Mouse (Mus musculus) intestine, embryonic 16.5 days (tissue): ENCODE results near the gene Ehf. TPM values are rescaled to one million over a fixed set of nuclear protein-coding genes. Genes with fewer than 3 reads are reported as not detected.

Source experiments
- ATAC-seq: fragments of 200-750 bp; cut with Nextera tagmentation; 2 replicates; pipeline ENCODE4 v1.8.0; 2017; ENCODE audit warnings: moderate TSS enrichment, moderate library complexity
- H3K27ac ChIP-seq: fragments of 300-500 bp; sonication (generic); 2 replicates; pipeline ENCODE4 v1.5.1; 2014; ENCODE audit warnings: mild to moderate bottlenecking, low read length
- H3K27me3 ChIP-seq: fragments of 300-500 bp; sonication (generic); replicated peaks from 2 replicates; pipeline ENCODE4 v1.6.1; 2014; ENCODE audit warnings: low read length, control low read depth, mixed read lengths; ENCODE audit not compliant: control insufficient read depth, insufficient read depth
- H3K36me3 ChIP-seq: fragments of 300-500 bp; sonication (generic); 2 replicates; pipeline ENCODE4 v1.6.1; 2014; ENCODE audit warnings: low read length, control low read depth; ENCODE audit not compliant: control insufficient read depth, insufficient read depth
- H3K4me1 ChIP-seq: fragments of 300-500 bp; sonication (generic); 2 replicates; pipeline ENCODE4 v1.6.1; 2014; ENCODE audit warnings: low read length, control low read depth, mixed read lengths; ENCODE audit not compliant: control insufficient read depth, insufficient read depth
- H3K4me2 ChIP-seq: fragments of 300-500 bp; sonication (generic); 2 replicates; pipeline ENCODE4 v1.6.1; 2014; ENCODE audit warnings: low read depth, low read length, control low read depth
- H3K4me3 ChIP-seq: fragments of 300-500 bp; sonication (generic); 2 replicates; pipeline ENCODE4 v1.5.1; 2014; ENCODE audit warnings: mild to moderate bottlenecking, low read length
- H3K9ac ChIP-seq: fragments of 300-500 bp; sonication (generic); 2 replicates; pipeline ENCODE4 v1.6.1; 2014; ENCODE audit warnings: low read depth, low read length
- H3K9me3 ChIP-seq: fragments of 300-500 bp; sonication (generic); 2 replicates; pipeline ENCODE4 v1.6.1; 2016; ENCODE audit warnings: low read length, control low read depth; ENCODE audit not compliant: control insufficient read depth
- WGBS: fragments of 180-500 bp; shearing (Covaris S2); extraction: QIAGEN DNeasy Blood & Tissue Kit; methylation state at CpG from one replicate; pipeline ENCODE4 v1.1.7; 2014; 5-methylcytosine and 5-hydroxymethylcytosine counted together
- polyA plus RNA-seq: library from polyadenylated mRNA; unstranded; fragments of >200 nt; fragmentation: Nextera tagmentation; extraction: Ambion mirVana; gene quantifications from 2 replicates; pipeline ENCODE4 v1.2.1, GENCODE M21; 2015

Ehf gene
- polyA plus RNA-seq, 1 experiment from 2014 or later, result 29.8 TPM

DNA sequence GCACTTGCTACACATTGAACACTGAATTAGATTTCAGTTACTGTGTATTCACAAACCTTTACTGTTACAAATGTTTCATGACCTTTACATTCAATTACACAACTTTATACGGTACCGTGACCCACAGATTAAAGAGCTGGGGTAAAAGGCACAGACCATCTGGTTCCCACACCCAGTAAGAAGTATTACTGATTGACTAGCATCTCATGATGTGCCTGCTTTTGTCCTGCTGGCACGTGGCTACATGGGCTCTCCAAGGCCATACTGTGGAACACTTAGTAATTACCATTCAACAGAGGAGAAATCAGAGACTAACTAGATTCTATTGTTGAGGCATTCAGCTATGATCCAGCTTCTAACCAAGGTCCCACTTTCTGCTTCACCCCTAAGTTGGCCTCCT lies 32.9 kb upstream of the Ehf start:
- WGBS, result 71% methylated on average over 3 of the region's 3 CpGs

DNA sequence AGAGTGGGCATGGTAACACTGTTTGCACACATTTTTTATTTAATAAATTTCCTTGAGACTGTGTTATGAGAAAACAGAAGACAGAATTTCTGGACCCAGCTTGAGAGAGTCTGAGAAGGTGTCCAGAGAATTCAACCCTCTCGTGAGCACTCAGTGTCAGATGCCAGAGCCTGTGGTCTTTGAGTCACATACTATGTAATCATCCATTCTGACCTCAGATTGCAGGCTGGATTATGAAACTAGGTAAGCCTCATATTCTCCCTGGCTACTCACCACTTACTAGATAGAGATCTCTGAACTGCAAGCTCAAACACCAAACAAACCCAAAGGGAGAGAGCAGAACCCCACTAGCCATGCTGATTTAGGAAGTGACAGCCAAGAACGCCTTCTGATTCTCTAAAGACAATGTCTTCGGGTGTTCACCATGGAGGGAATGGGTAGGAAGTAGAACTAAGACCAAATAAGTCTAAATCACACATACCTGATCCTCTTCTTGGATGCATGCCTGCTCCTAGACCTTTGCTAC lies 28.7 kb upstream of the Ehf start:
- H3K9ac ChIP-seq, result no peak overlapping the region
- ATAC-seq, result no peak
- H3K27me3 ChIP-seq, result no peaks in the 10 kb centered on the region
- H3K36me3 ChIP-seq, result no peaks in the 10 kb centered on the region
- H3K4me3 ChIP-seq, result no peak overlapping the region
- H3K4me1 ChIP-seq, result peaks cover 3% of the 10 kb centered on the region; the same call in 1 of the 2 replicates
- no peak overlapping the region for H3K4me2 ChIP-seq
- WGBS, result 85% methylated on average over 3 of the region's 3 CpGs
- no peak overlapping the region for H3K27ac ChIP-seq
- H3K9me3 ChIP-seq, result no peaks in the 10 kb centered on the region

More for the DNA sequence above, 32.9 kb upstream of the Ehf start:
- Histone ChIP-seq H3K4me3 (no peak overlapping the region), H3K9ac (no peak overlapping the region), H3K27ac (peak overlapping the region; percentile 80), H3K27me3 (no peaks in the 10 kb centered on the region), H3K4me1 (peaks cover 10% of the 10 kb centered on the region; the same call in 1 of the 2 replicates), H3K4me2 (no peak overlapping the region), H3K36me3 (no peaks in the 10 kb centered on the region), H3K9me3 (no peaks in the 10 kb centered on the region)
- ATAC-seq, result peak; percentile 75

GRCm38 (mm10) chr2:103328731-103329130 lies 25.7 kb upstream of the Ehf start:
- 74% methylated on average over 4 of the region's 4 CpGs for WGBS

DNA sequence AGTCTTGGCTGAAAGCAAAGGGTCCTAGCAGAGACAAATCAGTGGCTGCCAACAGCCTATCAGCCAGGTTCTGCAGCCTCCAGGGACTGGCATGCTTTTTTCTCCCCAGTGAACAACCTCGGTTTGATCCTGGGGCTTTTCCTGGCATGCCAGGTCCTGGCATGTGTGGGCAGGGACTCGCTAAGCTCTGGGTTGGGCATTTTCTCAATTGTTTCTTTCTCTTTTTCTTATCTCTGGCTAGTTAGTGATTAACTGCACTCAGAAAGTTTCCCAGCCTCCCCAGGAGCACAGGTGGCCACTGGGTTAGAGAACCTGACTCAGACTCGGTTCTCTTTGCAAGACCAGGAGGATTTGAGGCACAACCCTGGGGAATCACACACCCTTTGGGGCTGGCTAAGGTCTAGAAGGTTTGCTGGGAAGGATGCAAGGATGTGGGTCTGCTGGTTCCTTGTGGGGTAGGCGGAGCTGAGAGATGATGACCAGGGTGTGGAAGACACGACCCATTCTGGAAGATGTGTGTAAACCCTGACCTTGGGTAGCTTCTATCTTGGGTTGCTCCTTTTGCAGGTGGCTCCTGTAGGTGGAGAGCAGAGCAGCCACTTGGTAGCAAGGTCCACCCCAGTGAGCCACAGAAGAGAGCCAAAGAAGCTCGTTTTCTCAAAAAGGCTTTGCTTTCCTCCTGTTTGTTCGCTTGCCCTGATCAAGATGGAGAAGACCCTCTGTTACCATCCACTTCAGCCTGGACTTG lies 22.4 kb upstream of the Ehf start:
- Histone ChIP-seq H3K4me2 (peak overlapping the region; percentile 21), H3K9ac (peak overlapping the region; percentile 35), H3K4me1 (peaks cover 13% of the 10 kb centered on the region), H3K27me3 (no peaks in the 10 kb centered on the region), H3K4me3 (no peak overlapping the region), H3K36me3 (no peaks in the 10 kb centered on the region), H3K27ac (peak overlapping the region; percentile 88), H3K9me3 (no peaks in the 10 kb centered on the region)
- WGBS, result 58% methylated on average over 7 of the region's 7 CpGs
- ATAC-seq, result peak; percentile 86

More at GRCm38 (mm10) chr2:103328731-103329130, 25.7 kb upstream of the Ehf start:
- Histone ChIP-seq H3K27ac (no peak overlapping the region), H3K36me3 (no peaks in the 10 kb centered on the region), H3K4me3 (no peak overlapping the region), H3K27me3 (no peaks in the 10 kb centered on the region), H3K9ac (no peak overlapping the region), H3K4me2 (no peak overlapping the region), H3K9me3 (no peaks in the 10 kb centered on the region), H3K4me1 (peaks cover 13% of the 10 kb centered on the region)
- no peak for ATAC-seq

DNA sequence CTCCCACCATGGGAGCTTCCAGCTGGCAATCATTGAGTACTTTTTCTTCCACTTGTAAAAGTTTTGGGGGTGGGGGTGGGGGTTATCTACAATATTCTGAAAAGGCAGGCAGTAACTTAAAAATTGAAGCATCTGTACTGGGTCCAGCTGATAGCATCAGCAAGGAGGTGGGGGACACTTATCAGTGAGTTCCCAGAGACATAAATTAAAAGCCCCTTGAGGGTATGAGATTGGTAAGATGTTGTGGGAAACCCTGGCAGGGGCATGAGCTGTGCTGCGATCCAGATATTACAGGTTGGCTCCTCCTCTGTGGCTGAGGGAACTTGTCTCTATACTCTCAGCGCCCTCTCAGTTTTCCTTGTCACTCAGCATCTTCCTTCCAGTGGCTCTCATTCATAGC lies 21.2 kb upstream of the Ehf start:
- Histone ChIP-seq H3K36me3 (no peaks in the 10 kb centered on the region), H3K4me2 (no peak overlapping the region), H3K27ac (peak overlapping the region; percentile 88), H3K4me1 (peaks cover 13% of the 10 kb centered on the region), H3K27me3 (no peaks in the 10 kb centered on the region), H3K4me3 (no peak overlapping the region), H3K9ac (peak overlapping the region; percentile 35; the same call in 1 of the 2 replicates), H3K9me3 (no peaks in the 10 kb centered on the region)
- ATAC-seq, result no peak
- WGBS, result 59% methylated on average over 2 of the region's 2 CpGs

DNA sequence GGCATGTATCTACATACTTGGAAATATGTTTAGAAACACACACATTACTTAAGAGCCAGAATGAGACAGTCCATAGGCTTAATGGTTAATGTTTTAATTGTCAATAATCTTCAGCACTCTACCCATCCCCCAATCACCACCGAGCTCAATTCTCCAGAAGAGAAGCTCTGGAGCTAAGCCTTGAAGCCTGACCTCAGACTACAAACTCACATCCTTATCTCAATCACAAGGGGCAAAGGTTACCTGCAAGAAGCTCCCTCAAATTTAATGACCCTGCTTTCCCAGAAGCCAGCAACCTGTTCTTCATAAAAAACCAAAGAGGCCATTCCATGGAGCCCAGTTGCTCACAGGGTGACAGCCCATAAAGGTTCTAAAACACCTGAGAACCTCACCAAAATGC lies 19.1 kb upstream of the Ehf start:
- WGBS, result 35% methylated on average over 1 of the region's 1 CpGs
- no peak overlapping the region for H3K4me2 ChIP-seq
- no peaks in the 10 kb centered on the region for H3K36me3 ChIP-seq
- H3K27me3 ChIP-seq, result no peaks in the 10 kb centered on the region
- H3K9ac ChIP-seq, result no peak overlapping the region
- peak overlapping the region; percentile 29 for H3K27ac ChIP-seq
- H3K9me3 ChIP-seq, result no peaks in the 10 kb centered on the region
- H3K4me1 ChIP-seq, result peaks cover 13% of the 10 kb centered on the region
- peak; percentile 50 for ATAC-seq
- H3K4me3 ChIP-seq, result no peak overlapping the region

- no peaks in the 10 kb centered on the region for H3K36me3 ChIP-seq
- ATAC-seq, result no peak
- peak overlapping the region; percentile 59; the same call in 1 of the 2 replicates for H3K27ac ChIP-seq
- no peak overlapping the region for H3K9ac ChIP-seq
- no peak overlapping the region for H3K4me3 ChIP-seq
- peaks cover 13% of the 10 kb centered on the region for H3K4me1 ChIP-seq
- WGBS, result 57% methylated on average over 4 of the region's 4 CpGs
- no peaks in the 10 kb centered on the region for H3K27me3 ChIP-seq
- no peak overlapping the region for H3K4me2 ChIP-seq
- H3K9me3 ChIP-seq, result no peaks in the 10 kb centered on the region
Observed at GRCm38 (mm10) chr2:103321638-103322037, 18.6 kb upstream of the Ehf start.

GRCm38 (mm10) chr2:103314002-103314401 lies 10.9 kb upstream of the Ehf start:
- ATAC-seq, result peak; percentile 57

DNA sequence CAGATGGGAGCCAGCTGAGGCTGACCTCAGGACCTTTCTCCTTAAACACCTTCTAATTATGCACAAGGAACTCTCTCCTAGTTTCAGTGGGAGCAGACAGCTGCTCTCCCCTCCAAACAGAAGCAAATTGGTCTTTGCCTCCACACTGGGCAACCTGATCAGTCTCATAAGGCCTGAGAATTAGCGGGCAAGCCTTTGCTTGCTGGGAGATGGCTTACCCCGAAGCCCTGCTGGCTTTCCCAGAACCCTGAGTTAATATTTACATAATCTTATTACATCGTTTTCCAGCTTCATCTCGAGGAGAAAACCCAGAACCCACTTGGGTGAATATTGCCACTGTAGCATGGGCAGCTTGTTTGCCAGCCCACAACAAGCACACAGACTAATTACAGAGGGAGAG lies 9.6 kb upstream of the Ehf start:
- Histone ChIP-seq H3K9ac (no peak overlapping the region), H3K36me3 (no peaks in the 10 kb centered on the region), H3K4me1 (peaks cover 5% of the 10 kb centered on the region; the same call in 1 of the 2 replicates), H3K9me3 (no peaks in the 10 kb centered on the region), H3K27me3 (no peaks in the 10 kb centered on the region), H3K27ac (no peak overlapping the region), H3K4me2 (no peak overlapping the region), H3K4me3 (no peak overlapping the region)
- no peak for ATAC-seq
- WGBS, result 25% methylated on average over 4 of the region's 4 CpGs

More at GRCm38 (mm10) chr2:103314002-103314401, 10.9 kb upstream of the Ehf start:
- Histone ChIP-seq H3K36me3 (no peaks in the 10 kb centered on the region), H3K27ac (0 out of 2 replicates have a peak overlapping the region, but pooled peaks have one; percentile 19), H3K9me3 (no peaks in the 10 kb centered on the region), H3K4me3 (no peak overlapping the region), H3K9ac (no peak overlapping the region), H3K4me1 (peaks cover 5% of the 10 kb centered on the region; the same call in 1 of the 2 replicates), H3K27me3 (no peaks in the 10 kb centered on the region), H3K4me2 (no peak overlapping the region)
- WGBS, result 37% methylated on average over 4 of the region's 4 CpGs
